ENCODE assay signal across 20 mouse cellular contexts in the genomic region with DNA sequence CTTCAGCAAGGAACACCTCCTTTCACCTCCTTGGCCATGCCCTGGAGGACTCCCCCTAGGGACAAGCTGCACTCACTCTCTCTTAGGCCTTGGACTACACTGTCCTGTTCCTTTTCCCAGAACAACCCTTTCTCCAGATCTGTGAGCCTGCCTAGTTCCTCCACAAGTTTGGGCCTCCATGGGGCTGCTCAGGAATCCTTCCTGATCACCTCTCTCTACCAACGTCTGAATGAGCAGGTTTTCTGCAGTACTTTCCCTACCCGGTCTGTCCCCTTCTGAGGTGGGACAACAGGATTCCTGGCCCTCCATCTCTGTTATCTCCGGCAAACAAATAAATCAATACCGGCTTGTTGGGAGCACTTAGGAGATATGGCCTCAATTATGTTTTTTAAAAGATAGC. TPM values are rescaled to one million over a fixed set of nuclear protein-coding genes. Genes with fewer than 3 reads are reported as not detected.
A peak's percentile ranks its signal among the peaks of the same experiment; 100 is the strongest.
DNase-seq lines count a peak whose midpoint lies in the region; ATAC-seq and TF ChIP-seq lines count a peak whose summit lies in the region.
"Had no signal": no experiment of that assay in that cellular context is flagged by ENCODE, and none has a peak within 500 bp of the region (broad histone marks: within the 10 kb centered on the region; RNA-seq: fewer than 3 reads in every experiment).

No protein-coding gene starts in this region.

- H3K9ac ChIP-seq in heart, embryonic 12.5 days: no peak overlapping the region
- no peak overlapping the region for H3K9ac ChIP-seq in lung, postnatal 0 days (replicated peaks; ENCODE audit: low read depth)
- no peak overlapping the region for H3K9ac ChIP-seq in liver, embryonic 15.5 days
- H3K9ac ChIP-seq: embryonic facial prominence, embryonic 15.5 days; hindbrain, embryonic 14.5 days had no signal

- H3K27me3 ChIP-seq in heart, embryonic 12.5 days (replicated peaks): no peaks in the 10 kb centered on the region
- no peaks in the 10 kb centered on the region for H3K27me3 ChIP-seq in lung, postnatal 0 days (replicated peaks; ENCODE audit: insufficient read depth, low read length)
- H3K27me3 ChIP-seq in liver, embryonic 15.5 days: no peaks in the 10 kb centered on the region
- H3K27me3 ChIP-seq: embryonic facial prominence, embryonic 15.5 days had no signal

- 36% methylated on average over 4 of the region's 4 CpGs for WGBS in heart, embryonic 12.5 days
- 46% methylated on average over 4 of the region's 4 CpGs for WGBS in lung, postnatal 0 days
- 57% methylated on average over 4 of the region's 4 CpGs for WGBS in liver, embryonic 15.5 days (ENCODE audit: insufficient replicate concordance)

- TF ChIP-seq EP300 in lung, postnatal 0 days (IDR thresholded peaks at IDR 0.05): no peak

- no peak for ATAC-seq in heart, embryonic 12.5 days (ENCODE audit: insufficient number of reproducible peaks, low FRiP score)
- ATAC-seq in lung, postnatal 0 days: peak; percentile 24
- no peak for ATAC-seq in liver, embryonic 15.5 days (ENCODE audit: insufficient read depth)
- ATAC-seq: forebrain, embryonic 14.5 days had no signal

- TF ChIP-seq CTCF in lung, postnatal 0 days (IDR thresholded peaks at IDR 0.05): peak; percentile 23

- peak; percentile 85 for DNase-seq in heart, adult 11 months
- no peak for DNase-seq in lung, postnatal 0 days (ENCODE audit: low spot score)
- no peak for DNase-seq in lung, postnatal 14 days
- DNase-seq in thymus, postnatal 0 days (ENCODE audit: low spot score): no peak
- no peak for DNase-seq in spleen, adult 18-20 months
- DNase-seq: adrenal gland, postnatal 25 days; cerebellum, adult 11 months; cerebellum, adult 8-10 months; cerebellum, postnatal 14 days; embryo, embryonic 11 days had no signal

- H3K4me3 ChIP-seq in heart, embryonic 12.5 days: no peak overlapping the region
- H3K4me3 ChIP-seq in lung, postnatal 0 days (ENCODE audit: low read depth, low read length): no peak overlapping the region
- H3K4me3 ChIP-seq in liver, embryonic 15.5 days (replicated peaks): no peak overlapping the region
- H3K4me3 ChIP-seq: embryonic facial prominence, embryonic 15.5 days; erythroblast, embryonic 14.5 days; forebrain, embryonic 10.5 days; heart, adult 2 months; hindbrain, embryonic 10.5 days had no signal

- no peak overlapping the region for H3K27ac ChIP-seq in heart, embryonic 12.5 days (ENCODE audit: poor library complexity, severe bottlenecking)
- peak overlapping the region; percentile 38; the same call in 1 of the 2 replicates for H3K27ac ChIP-seq in lung, postnatal 0 days (ENCODE audit: low read length)
- H3K27ac ChIP-seq in liver, embryonic 15.5 days (replicated peaks): peak overlapping the region; percentile 57
- H3K27ac ChIP-seq: embryonic facial prominence, embryonic 15.5 days; forebrain, embryonic 10.5 days; heart, adult 2 months; hindbrain, embryonic 10.5 days; hindbrain, embryonic 14.5 days had no signal

- no peak overlapping the region for H3K4me2 ChIP-seq in heart, embryonic 12.5 days
- no peak overlapping the region for H3K4me2 ChIP-seq in lung, postnatal 0 days (replicated peaks; ENCODE audit: low read depth, low read length)
- no peak overlapping the region; the same call in 1 of the 2 replicates for H3K4me2 ChIP-seq in liver, embryonic 15.5 days
- H3K4me2 ChIP-seq: embryonic facial prominence, embryonic 15.5 days; heart, embryonic 11.5 days; hindbrain, embryonic 14.5 days had no signal

- H3K4me1 ChIP-seq in heart, embryonic 12.5 days (replicated peaks): peaks cover 29% of the 10 kb centered on the region
- peaks cover 17% of the 10 kb centered on the region; the same call in 1 of the 2 replicates for H3K4me1 ChIP-seq in lung, postnatal 0 days (ENCODE audit: insufficient read depth, low read depth, low read length)
- peaks cover 49% of the 10 kb centered on the region for H3K4me1 ChIP-seq in liver, embryonic 15.5 days (replicated peaks)

- no peaks in the 10 kb centered on the region for H3K9me3 ChIP-seq in heart, embryonic 12.5 days (replicated peaks)
- no peaks in the 10 kb centered on the region for H3K9me3 ChIP-seq in lung, postnatal 0 days (ENCODE audit: low read length)
- no peaks in the 10 kb centered on the region for H3K9me3 ChIP-seq in liver, embryonic 15.5 days (replicated peaks)
- H3K9me3 ChIP-seq: embryonic facial prominence, embryonic 15.5 days; forebrain, embryonic 10.5 days; hindbrain, embryonic 10.5 days had no signal

- H3K36me3 ChIP-seq in heart, embryonic 12.5 days: no peaks in the 10 kb centered on the region
- H3K36me3 ChIP-seq in lung, postnatal 0 days (ENCODE audit: insufficient read depth, low read length): peaks cover 6% of the 10 kb centered on the region; the same call in 1 of the 2 replicates
- no peaks in the 10 kb centered on the region for H3K36me3 ChIP-seq in liver, embryonic 15.5 days (replicated peaks)
- H3K36me3 ChIP-seq: forebrain, embryonic 10.5 days; hindbrain, embryonic 10.5 days had no signal

RNA-seq across cellular contexts. Expression of a gene that starts 12.6 kb away (rescaled TPM):
- polyA plus RNA-seq in heart, embryonic 12.5 days (2016; fragmentation: Nextera tagmentation; extraction: Ambion mirVana): 3.8 and 4.0 TPM in 2 replicates
- polyA plus RNA-seq in lung, postnatal 0 days (2015; fragmentation: Nextera tagmentation; extraction: Ambion mirVana): 3.7 and 4.6 TPM in 2 replicates
- polyA plus RNA-seq in liver, embryonic 15.5 days (2015; fragmentation: Nextera tagmentation; extraction: Ambion mirVana): 11.5 and 14.8 TPM in 2 replicates
- 2.9 and 4.6 TPM in 2 replicates for polyA plus RNA-seq in thymus, postnatal 0 days (2015; fragmentation: Nextera tagmentation; extraction: Ambion mirVana)
